Mouse (Mus musculus): ENCODE measurements around the gene Gm14409.
"Not testable (repeated sequence)": the region's sequence is repeated elsewhere in the genome, so short reads cannot be mapped to it uniquely, and the experiment has no call there.

Gm14409 gene

GRCm38 (mm10) chr2:177266936-177267335, at the start of gene Gm14409:
Gm14409 (minus strand) TSS chr2:177267036.
- DNase-seq (ENCODE audit: low spot score in 2 of 2), result not testable (repeated sequence)

DNA sequence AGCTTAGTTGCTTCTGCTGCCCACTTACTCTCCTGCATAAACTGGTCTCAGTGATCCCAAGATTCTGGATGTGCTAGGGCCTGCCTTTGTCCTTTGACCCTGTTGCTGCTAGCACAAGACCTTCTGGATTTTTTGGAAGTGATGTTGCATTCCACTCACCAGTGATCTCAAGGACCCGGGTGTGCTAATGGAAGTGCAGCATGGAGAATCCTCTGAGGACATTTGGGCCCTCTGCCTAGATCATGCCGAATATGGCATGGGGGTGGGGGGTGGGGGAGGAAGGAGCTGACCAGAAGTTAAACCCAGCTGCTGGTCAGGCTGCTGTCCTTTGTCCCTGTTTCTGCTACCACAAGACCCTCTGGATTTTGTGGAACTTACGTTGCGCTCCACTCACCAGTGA, 42.8 kb upstream of the Gm14409 start:
- not testable (repeated sequence) for DNase-seq (ENCODE audit: low spot score in 2 of 2)

GRCm38 (mm10) chr2:177304980-177305379, 38.1 kb upstream of the Gm14409 start:
- not testable (repeated sequence) for DNase-seq (ENCODE audit: low spot score in 2 of 2)

- not testable (repeated sequence) for DNase-seq (ENCODE audit: low spot score in 2 of 2)
These were observed 16.9 kb upstream of the Gm14409 start for GRCm38 (mm10) chr2:177283701-177284100.

- not testable (repeated sequence) for DNase-seq (ENCODE audit: low spot score in 2 of 2)
These were observed 10.9 kb upstream of the Gm14409 start for GRCm38 (mm10) chr2:177277754-177278153.

DNA sequence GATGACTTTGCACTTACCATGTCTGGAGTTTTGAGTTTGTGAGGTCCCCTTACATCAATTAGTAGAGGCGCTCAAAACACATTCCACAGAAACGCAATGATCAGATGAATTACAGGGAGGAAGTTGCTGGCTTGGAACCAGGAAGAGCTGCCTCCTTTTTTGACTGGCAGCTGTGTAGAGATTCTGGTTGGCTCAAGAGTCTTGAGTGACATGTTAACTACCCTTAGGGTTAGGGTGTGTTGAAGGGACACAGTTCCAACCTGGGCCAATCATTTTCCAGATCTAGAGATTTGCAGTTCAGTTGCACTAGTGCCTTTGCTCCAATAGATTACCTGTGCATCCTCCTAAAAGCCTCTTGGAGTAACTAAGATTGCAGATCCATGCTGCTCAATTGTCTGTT, 5.4 kb upstream of the Gm14409 start:
- not testable (repeated sequence) for DNase-seq (ENCODE audit: low spot score in 2 of 2)

DNA sequence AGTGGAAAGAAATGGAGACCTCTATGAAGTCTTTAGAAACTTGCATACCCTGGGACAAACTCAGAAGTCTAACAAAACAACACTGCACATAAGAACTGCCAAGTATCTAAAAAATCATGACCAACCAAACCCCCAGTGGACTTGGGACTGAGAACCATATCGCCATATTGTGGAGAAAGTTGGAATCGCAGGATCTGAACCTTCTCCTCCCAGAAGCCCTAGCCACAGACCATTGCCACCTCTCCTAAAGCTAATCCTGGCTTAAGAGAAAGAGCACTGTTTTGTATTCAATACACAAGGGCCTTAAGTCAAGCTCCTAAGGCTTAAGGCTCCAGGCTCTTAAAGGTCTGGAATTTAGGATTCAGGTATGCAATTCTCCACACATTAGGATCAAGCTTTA, 19.4 kb downstream of the Gm14409 start:
- DNase-seq (ENCODE audit: low spot score in 2 of 2), result not testable (repeated sequence)

- DNase-seq (ENCODE audit: low spot score in 2 of 2), result not testable (repeated sequence)
These were observed 36.4 kb downstream of the Gm14409 start for GRCm38 (mm10) chr2:177230461-177230860.
